Comparison of ENCODE assay signal across 10 mouse cellular contexts in the genomic region with DNA sequence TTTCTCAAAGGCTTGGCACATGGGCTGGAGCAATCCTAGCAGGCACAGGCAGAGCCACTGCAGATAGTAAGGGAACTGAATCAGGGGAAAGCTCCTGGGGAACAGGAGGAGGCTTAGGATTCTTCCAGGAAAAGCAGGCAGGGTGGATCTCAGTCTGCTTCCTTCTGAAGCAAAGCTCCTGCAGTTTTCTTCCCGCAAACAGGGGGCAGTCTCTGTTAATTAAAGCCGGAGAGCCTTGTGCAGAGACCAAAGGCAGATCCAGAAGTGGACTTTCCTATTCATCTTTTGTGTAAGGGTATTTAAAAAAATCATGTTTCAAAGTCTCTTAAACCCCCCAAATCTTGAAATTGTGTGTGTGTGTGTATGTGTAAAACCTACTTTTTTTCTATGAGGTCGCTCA. TPM values are rescaled to one million over a fixed set of nuclear protein-coding genes. Genes with fewer than 3 reads are reported as not detected.
A peak's percentile ranks its signal among the peaks of the same experiment; 100 is the strongest.
DNase-seq lines count a peak whose midpoint lies in the region; ATAC-seq and TF ChIP-seq lines count a peak whose summit lies in the region.
"Had no signal": no experiment of that assay in that cellular context is flagged by ENCODE, and none has a peak within 500 bp of the region (broad histone marks: within the 10 kb centered on the region; RNA-seq: fewer than 3 reads in every experiment).

No protein-coding gene starts in this region.

- no peaks in the 10 kb centered on the region for H3K9me3 ChIP-seq in forebrain, postnatal 0 days (ENCODE audit: low read length)
- no peaks in the 10 kb centered on the region for H3K9me3 ChIP-seq in forebrain, embryonic 10.5 days
- no peaks in the 10 kb centered on the region for H3K9me3 ChIP-seq in embryonic facial prominence, embryonic 14.5 days (ENCODE audit: control insufficient read depth, low read length)
- H3K9me3 ChIP-seq: limb, embryonic 13.5 days had no signal

- H3K36me3 ChIP-seq in forebrain, postnatal 0 days (ENCODE audit: insufficient read depth) = no peaks in the 10 kb centered on the region
- no peaks in the 10 kb centered on the region for H3K36me3 ChIP-seq in forebrain, embryonic 10.5 days (replicated peaks)
- H3K36me3 ChIP-seq in embryonic facial prominence, embryonic 14.5 days (ENCODE audit: control insufficient read depth, insufficient read depth, low read length) = no peaks in the 10 kb centered on the region
- H3K36me3 ChIP-seq: limb, embryonic 13.5 days had no signal

- H3K4me1 ChIP-seq in forebrain, postnatal 0 days (ENCODE audit: insufficient read depth) = peaks cover 7% of the 10 kb centered on the region; the same call in 1 of the 2 replicates
- H3K4me1 ChIP-seq in forebrain, embryonic 10.5 days = peaks cover 25% of the 10 kb centered on the region
- no peaks in the 10 kb centered on the region; the same call in 1 of the 2 replicates for H3K4me1 ChIP-seq in embryonic facial prominence, embryonic 14.5 days (ENCODE audit: control insufficient read depth, insufficient read depth, low read length)

- H3K27me3 ChIP-seq in forebrain, postnatal 0 days (ENCODE audit: insufficient read depth, low read length) = no peaks in the 10 kb centered on the region
- peaks cover 62% of the 10 kb centered on the region for H3K27me3 ChIP-seq in forebrain, embryonic 10.5 days (ENCODE audit: poor library complexity, severe bottlenecking)
- peaks cover 52% of the 10 kb centered on the region for H3K27me3 ChIP-seq in embryonic facial prominence, embryonic 14.5 days (replicated peaks; ENCODE audit: control insufficient read depth, insufficient read depth, low read length)

- TF ChIP-seq CTCF in forebrain, postnatal 0 days (IDR thresholded peaks at IDR 0.05; ENCODE audit: low read depth) = peak; percentile 73

- no peak overlapping the region for H3K27ac ChIP-seq in forebrain, postnatal 0 days (ENCODE audit: low read depth, low read length)
- H3K27ac ChIP-seq in forebrain, embryonic 10.5 days = no peak overlapping the region
- no peak overlapping the region for H3K27ac ChIP-seq in embryonic facial prominence, embryonic 14.5 days (replicated peaks; ENCODE audit: low read depth, low read length)
- H3K27ac ChIP-seq: limb, embryonic 13.5 days had no signal

- H3K4me3 ChIP-seq in forebrain, postnatal 0 days (ENCODE audit: low read depth, low read length) = no peak overlapping the region
- H3K4me3 ChIP-seq in forebrain, embryonic 10.5 days = no peak overlapping the region
- no peak overlapping the region for H3K4me3 ChIP-seq in embryonic facial prominence, embryonic 14.5 days (ENCODE audit: low read depth, low read length)
- H3K4me3 ChIP-seq: limb, embryonic 13.5 days had no signal

- DNase-seq in forebrain, postnatal 0 days = peak; percentile 76
- no peak for DNase-seq in forebrain, embryonic 10.5 days (ENCODE audit: extremely low spot score, low spot score)
- peak; percentile 23 for DNase-seq in ovary, postnatal 36 days (ENCODE audit: low spot score)
- DNase-seq in ovary, postnatal 10 days (ENCODE audit: low spot score) = no peak
- DNase-seq in embryonic facial prominence, embryonic 14.5 days (ENCODE audit: low spot score) = peak; percentile 41
- peak; percentile 48 for DNase-seq in left cerebral cortex, adult 11 months (ENCODE audit: low spot score)
- DNase-seq in right cerebral cortex, postnatal 25 days = peak; percentile 67
- no peak for DNase-seq in thymus, postnatal 10 days (ENCODE audit: low spot score in 2 of 2)

- 16% methylated on average over 3 of the region's 3 CpGs for WGBS in forebrain, postnatal 0 days
- WGBS in forebrain, embryonic 10.5 days = 6% methylated on average over 3 of the region's 3 CpGs
- WGBS in embryonic facial prominence, embryonic 14.5 days = 15% methylated on average over 3 of the region's 3 CpGs

- no peak for ATAC-seq in forebrain, postnatal 0 days
- ATAC-seq in embryonic facial prominence, embryonic 14.5 days (ENCODE audit: low read depth) = no peak

- no peak overlapping the region for H3K4me2 ChIP-seq in forebrain, postnatal 0 days (ENCODE audit: low read depth)
- H3K4me2 ChIP-seq in embryonic facial prominence, embryonic 14.5 days (ENCODE audit: low read depth, low read length) = no peak overlapping the region
- H3K4me2 ChIP-seq: limb, embryonic 13.5 days had no signal

- H3K9ac ChIP-seq in forebrain, postnatal 0 days = no peak overlapping the region
- H3K9ac ChIP-seq in embryonic facial prominence, embryonic 14.5 days (ENCODE audit: low read depth, low read length) = no peak overlapping the region
- H3K9ac ChIP-seq: limb, embryonic 13.5 days had no signal

RNA-seq across cellular contexts. Expression of a gene that starts 3.1 kb away (rescaled TPM):
- total RNA-seq in forebrain, postnatal 0 days (2014; rRNA removed) = 38.2 and 38.9 TPM in 2 replicates
- polyA plus RNA-seq in forebrain, postnatal 0 days (2015; fragmentation: Nextera tagmentation; extraction: Ambion mirVana) = 21.7 and 21.9 TPM in 2 replicates
- polyA plus RNA-seq in forebrain, embryonic 10.5 days (2016; fragmentation: Nextera tagmentation; extraction: Ambion mirVana) = 0.06 TPM in 2 replicates
- 3.0 and 3.4 TPM in 2 replicates for polyA plus RNA-seq in embryonic facial prominence, embryonic 14.5 days (2014; fragmentation: Nextera tagmentation; extraction: Ambion mirVana)
- total RNA-seq: MEL had no signal

Comparison
In these comparisons a context has a peak if more than half of its experiments do, and no peak if none do; other contexts are left out.
1. DNase-seq: peak in forebrain, postnatal 0 days (single experiment), ovary, postnatal 36 days (single experiment), embryonic facial prominence, embryonic 14.5 days (single experiment), left cerebral cortex, adult 11 months (single experiment) and right cerebral cortex, postnatal 25 days (single experiment); none in forebrain, embryonic 10.5 days (single experiment), ovary, postnatal 10 days (single experiment) and thymus, postnatal 10 days (0 of 2).